ENCODE assay signal across 8 mouse cellular contexts in genomic region chr13:21222463-21223022, GRCm38 (mm10). TPM values are rescaled to one million over a fixed set of nuclear protein-coding genes. Genes with fewer than 3 reads are reported as not detected.
A peak's percentile ranks its signal among the peaks of the same experiment; 100 is the strongest.
DNase-seq lines count a peak whose midpoint lies in the region; ATAC-seq and TF ChIP-seq lines count a peak whose summit lies in the region.

No protein-coding gene starts in this region.

- peak; percentile 96 for ATAC-seq in hindbrain, embryonic 11.5 days (ENCODE audit: low FRiP score)
- ATAC-seq in lung, postnatal 0 days: peak; percentile 89

- H3K4me3 ChIP-seq in hindbrain, embryonic 11.5 days (ENCODE audit: low read depth, low read length): peak overlapping the region; percentile 52
- peak overlapping the region; percentile 34 for H3K4me3 ChIP-seq in lung, postnatal 0 days (ENCODE audit: low read depth, low read length)

- TF ChIP-seq CTCF in lung, postnatal 0 days (IDR thresholded peaks at IDR 0.05): no peak

- H3K36me3 ChIP-seq in hindbrain, embryonic 11.5 days (ENCODE audit: control insufficient read depth, insufficient read depth, low read length): no peaks in the 10 kb centered on the region
- H3K36me3 ChIP-seq in lung, postnatal 0 days (ENCODE audit: insufficient read depth, low read length): no peaks in the 10 kb centered on the region

- no peaks in the 10 kb centered on the region for H3K9me3 ChIP-seq in hindbrain, embryonic 11.5 days (ENCODE audit: control insufficient read depth, low read length)
- no peaks in the 10 kb centered on the region for H3K9me3 ChIP-seq in lung, postnatal 0 days (ENCODE audit: low read length)

- peak overlapping the region; percentile 76 for H3K9ac ChIP-seq in hindbrain, embryonic 11.5 days (ENCODE audit: low read depth, low read length)
- peak overlapping the region; percentile 2; the same call in 1 of the 2 replicates for H3K9ac ChIP-seq in lung, postnatal 0 days (replicated peaks; ENCODE audit: low read depth)

- TF ChIP-seq EP300 in lung, postnatal 0 days (IDR thresholded peaks at IDR 0.05): no peak

- 0% methylated on average over 20 of the region's 20 CpGs for WGBS in hindbrain, embryonic 11.5 days
- WGBS in lung, postnatal 0 days: under 1% methylated on average over 20 of the region's 20 CpGs

- H3K27me3 ChIP-seq in hindbrain, embryonic 11.5 days (ENCODE audit: control insufficient read depth, insufficient read depth, low read length): peaks cover 2% of the 10 kb centered on the region; the same call in 1 of the 2 replicates
- H3K27me3 ChIP-seq in lung, postnatal 0 days (replicated peaks; ENCODE audit: insufficient read depth, low read length): no peaks in the 10 kb centered on the region

- peak; percentile 90 for DNase-seq in NIH3T3 (ENCODE audit: low read depth)
- DNase-seq in cerebellum, adult 9-11 months: peak; percentile 89
- peak; percentile 80 to 97 for DNase-seq in frontal cortex, adult 2 months (ENCODE audit: extremely low spot score in 1 of 2, low spot score in 1 of 2)
- DNase-seq in hindbrain, embryonic 11.5 days (ENCODE audit: low spot score): peak; percentile 92
- DNase-seq in layer of hippocampus, postnatal 10 days (ENCODE audit: low spot score in 2 of 2): peak; percentile 93 to 94
- DNase-seq in lung, postnatal 0 days (ENCODE audit: low spot score): peak; percentile 74
- peak; percentile 82 for DNase-seq in ovary, postnatal 10 days (ENCODE audit: low spot score)
- peak; percentile 77 to 89 for DNase-seq in thymus, postnatal 10 days (ENCODE audit: low spot score in 2 of 2)

- peak overlapping the region; percentile 52 for H3K4me2 ChIP-seq in hindbrain, embryonic 11.5 days (replicated peaks; ENCODE audit: low read depth, low read length)
- H3K4me2 ChIP-seq in lung, postnatal 0 days (replicated peaks; ENCODE audit: low read depth, low read length): peak overlapping the region; percentile 72

- no peaks in the 10 kb centered on the region for H3K4me1 ChIP-seq in hindbrain, embryonic 11.5 days (replicated peaks; ENCODE audit: control insufficient read depth, insufficient read depth, low read length)
- H3K4me1 ChIP-seq in lung, postnatal 0 days (ENCODE audit: insufficient read depth, low read depth, low read length): no peaks in the 10 kb centered on the region

- H3K27ac ChIP-seq in hindbrain, embryonic 11.5 days (ENCODE audit: low read depth, low read length): peak overlapping the region; percentile 80; the same call in 1 of the 2 replicates
- H3K27ac ChIP-seq in lung, postnatal 0 days (ENCODE audit: low read length): no peak overlapping the region

RNA-seq across cellular contexts. Expression of gene Trim27, which starts 43.3 kb away (rescaled TPM):
- polyA plus RNA-seq in frontal cortex, adult 2 months (2012; rRNA removed): 31.5 and 32.7 TPM in 2 replicates
- polyA plus RNA-seq in hindbrain, embryonic 11.5 days (2014; fragmentation: Nextera tagmentation; extraction: Ambion mirVana): 133 and 144 TPM in 2 replicates
- 10 to 100 TPM; 43.6 to 50.7 TPM for total RNA-seq in layer of hippocampus, postnatal 10 days (2021)
- 61.2 and 63.3 TPM in 2 replicates for polyA plus RNA-seq in lung, postnatal 0 days (2015; fragmentation: Nextera tagmentation; extraction: Ambion mirVana)
